Mouse (Mus musculus) embryonic fibroblast, embryonic 13.5 days (primary cell): ENCODE data around the gene Lgi1.

ENCODE experiments used
- CTCF ChIP-seq: IDR thresholded peaks from 2 replicates; pipeline ENCODE4 v1.5.1; 2011; ENCODE audit warnings: mild to moderate bottlenecking, control low read depth, low read length, moderate library complexity, borderline replicate concordance; ENCODE audit not compliant: insufficient read depth
- POLR2A ChIP-seq: IDR thresholded peaks from 2 replicates; pipeline ENCODE4 v1.6.1; 2011; ENCODE audit warnings: low read depth, mild to moderate bottlenecking, control low read depth, low read length, moderate library complexity

- TF ChIP-seq CTCF (no peak), POLR2A (no peak)
Measured at GRCm38 (mm10) chr19:38236526-38236925, 27.8 kb upstream of the Lgi1 start.
